Mouse (Mus musculus): Measurements from ENCODE around the gene Mthfsd. TPM values are rescaled to one million over a fixed set of nuclear protein-coding genes. Genes with fewer than 3 reads are reported as not detected.
A peak's percentile ranks its signal among the peaks of the same experiment; 100 is the strongest.

Mthfsd gene
- polyA plus RNA-seq, 1 experiment, result 73.6 TPM

- no peaks in the 10 kb centered on the region for H3K36me3 ChIP-seq (ENCODE audit: control insufficient read depth, insufficient read depth, low read length)
- H3K4me3 ChIP-seq (ENCODE audit: control insufficient read depth, low read depth, low read length), result peak overlapping the region; percentile 20; the same call in 1 of the 2 replicates
- no peak for TF ChIP-seq CTCF (IDR thresholded peaks at IDR 0.05; ENCODE audit: control insufficient read depth, insufficient read depth, insufficient replicate concordance, low read depth, low read length)
- no peak for TF ChIP-seq POLR2A (IDR thresholded peaks at IDR 0.05; ENCODE audit: control insufficient read depth, low read depth, low read length)
- no peak overlapping the region for H3K27ac ChIP-seq (ENCODE audit: control insufficient read depth, insufficient read depth, low read depth, low read length)
- H3K27me3 ChIP-seq (ENCODE audit: control insufficient read depth, insufficient read depth, low read length), result peaks cover 7% of the 10 kb centered on the region
- H3K4me1 ChIP-seq (ENCODE audit: control insufficient read depth, insufficient read depth, low read length), result peaks cover 10% of the 10 kb centered on the region
Observed at GRCm38 (mm10) chr8:121082218-121083092, 25.7 kb downstream of the Mthfsd start.

- TF ChIP-seq CTCF (IDR thresholded peaks at IDR 0.05; ENCODE audit: control insufficient read depth, insufficient read depth, insufficient replicate concordance, low read depth, low read length) (no peak), POLR2A (IDR thresholded peaks at IDR 0.05; ENCODE audit: control insufficient read depth, low read depth, low read length) (no peak)
- Histone ChIP-seq H3K4me1 (ENCODE audit: control insufficient read depth, insufficient read depth, low read length) (peaks cover 10% of the 10 kb centered on the region), H3K4me3 (ENCODE audit: control insufficient read depth, low read depth, low read length) (no peak overlapping the region), H3K27me3 (ENCODE audit: control insufficient read depth, insufficient read depth, low read length) (peaks cover 7% of the 10 kb centered on the region), H3K36me3 (ENCODE audit: control insufficient read depth, insufficient read depth, low read length) (no peaks in the 10 kb centered on the region), H3K27ac (ENCODE audit: control insufficient read depth, insufficient read depth, low read depth, low read length) (no peak overlapping the region)
Observed at GRCm38 (mm10) chr8:121081398-121081797, 26.8 kb downstream of the Mthfsd start.

- Histone ChIP-seq H3K4me3 (ENCODE audit: control insufficient read depth, low read depth, low read length) (no peak overlapping the region), H3K4me1 (ENCODE audit: control insufficient read depth, insufficient read depth, low read length) (peaks cover 10% of the 10 kb centered on the region), H3K36me3 (ENCODE audit: control insufficient read depth, insufficient read depth, low read length) (no peaks in the 10 kb centered on the region), H3K27me3 (ENCODE audit: control insufficient read depth, insufficient read depth, low read length) (peaks cover 7% of the 10 kb centered on the region), H3K27ac (ENCODE audit: control insufficient read depth, insufficient read depth, low read depth, low read length) (no peak overlapping the region)
- TF ChIP-seq CTCF (IDR thresholded peaks at IDR 0.05; ENCODE audit: control insufficient read depth, insufficient read depth, insufficient replicate concordance, low read depth, low read length), result no peak
- no peak for TF ChIP-seq POLR2A (IDR thresholded peaks at IDR 0.05; ENCODE audit: control insufficient read depth, low read depth, low read length)
Observed at GRCm38 (mm10) chr8:121080361-121081090, 27.7 kb downstream of the Mthfsd start.

- Histone ChIP-seq H3K36me3 (ENCODE audit: control insufficient read depth, insufficient read depth, low read length) (no peaks in the 10 kb centered on the region), H3K27me3 (ENCODE audit: control insufficient read depth, insufficient read depth, low read length) (peaks cover 7% of the 10 kb centered on the region), H3K27ac (ENCODE audit: control insufficient read depth, insufficient read depth, low read depth, low read length) (no peak overlapping the region), H3K4me1 (ENCODE audit: control insufficient read depth, insufficient read depth, low read length) (peaks cover 10% of the 10 kb centered on the region), H3K4me3 (ENCODE audit: control insufficient read depth, low read depth, low read length) (no peak overlapping the region)
- TF ChIP-seq POLR2A (IDR thresholded peaks at IDR 0.05; ENCODE audit: control insufficient read depth, low read depth, low read length), result no peak
- no peak for TF ChIP-seq CTCF (IDR thresholded peaks at IDR 0.05; ENCODE audit: control insufficient read depth, insufficient read depth, insufficient replicate concordance, low read depth, low read length)
Observed at GRCm38 (mm10) chr8:121079944-121080343, 28.2 kb downstream of the Mthfsd start.

- Histone ChIP-seq H3K4me1 (ENCODE audit: control insufficient read depth, insufficient read depth, low read length) (peaks cover 7% of the 10 kb centered on the region), H3K4me3 (ENCODE audit: control insufficient read depth, low read depth, low read length) (no peak overlapping the region), H3K27me3 (ENCODE audit: control insufficient read depth, insufficient read depth, low read length) (peaks cover 7% of the 10 kb centered on the region), H3K27ac (ENCODE audit: control insufficient read depth, insufficient read depth, low read depth, low read length) (no peak overlapping the region), H3K36me3 (ENCODE audit: control insufficient read depth, insufficient read depth, low read length) (no peaks in the 10 kb centered on the region)
- TF ChIP-seq POLR2A (IDR thresholded peaks at IDR 0.05; ENCODE audit: control insufficient read depth, low read depth, low read length) (no peak), CTCF (IDR thresholded peaks at IDR 0.05; ENCODE audit: control insufficient read depth, insufficient read depth, insufficient replicate concordance, low read depth, low read length) (no peak)
Observed at GRCm38 (mm10) chr8:121079201-121079600, 29.0 kb downstream of the Mthfsd start.

- TF ChIP-seq POLR2A (IDR thresholded peaks at IDR 0.05; ENCODE audit: control insufficient read depth, low read depth, low read length), result no peak
- TF ChIP-seq CTCF (IDR thresholded peaks at IDR 0.05; ENCODE audit: control insufficient read depth, insufficient read depth, insufficient replicate concordance, low read depth, low read length), result no peak
- peaks cover 7% of the 10 kb centered on the region for H3K27me3 ChIP-seq (ENCODE audit: control insufficient read depth, insufficient read depth, low read length)
- no peak overlapping the region for H3K4me3 ChIP-seq (ENCODE audit: control insufficient read depth, low read depth, low read length)
- peaks cover 7% of the 10 kb centered on the region for H3K4me1 ChIP-seq (ENCODE audit: control insufficient read depth, insufficient read depth, low read length)
- H3K36me3 ChIP-seq (ENCODE audit: control insufficient read depth, insufficient read depth, low read length), result no peaks in the 10 kb centered on the region
- H3K27ac ChIP-seq (ENCODE audit: control insufficient read depth, insufficient read depth, low read depth, low read length), result no peak overlapping the region
Observed at GRCm38 (mm10) chr8:121078721-121079120, 29.5 kb downstream of the Mthfsd start.

GRCm38 (mm10) chr8:121076555-121076954 lies 31.6 kb downstream of the Mthfsd start:
- H3K27me3 ChIP-seq (ENCODE audit: control insufficient read depth, insufficient read depth, low read length), result peaks cover 1% of the 10 kb centered on the region; the same call in 1 of the 2 replicates
- H3K4me3 ChIP-seq (ENCODE audit: control insufficient read depth, low read depth, low read length), result no peak overlapping the region
- H3K27ac ChIP-seq (ENCODE audit: control insufficient read depth, insufficient read depth, low read depth, low read length), result no peak overlapping the region
- TF ChIP-seq POLR2A (IDR thresholded peaks at IDR 0.05; ENCODE audit: control insufficient read depth, low read depth, low read length) (no peak), CTCF (IDR thresholded peaks at IDR 0.05; ENCODE audit: control insufficient read depth, insufficient read depth, insufficient replicate concordance, low read depth, low read length) (no peak)
- no peaks in the 10 kb centered on the region for H3K36me3 ChIP-seq (ENCODE audit: control insufficient read depth, insufficient read depth, low read length)
- H3K4me1 ChIP-seq (ENCODE audit: control insufficient read depth, insufficient read depth, low read length), result no peaks in the 10 kb centered on the region; the same call in 1 of the 2 replicates
